Mouse (Mus musculus): Measurements from ENCODE around the gene Jpt2. TPM values are rescaled to one million over a fixed set of nuclear protein-coding genes. Genes with fewer than 3 reads are reported as not detected.

Gene Jpt2
- polyA plus RNA-seq, 1 experiment from 2014 or later = 150 TPM

Other genes starting within 250 kb of the Jpt2 start
- gene Rnf151, start 242.6 kb downstream of the Jpt2 start, polyA plus RNA-seq (2014; fragmentation: Nextera tagmentation; extraction: Ambion mirVana) = not detected in 2 replicates
- 1,483 and 1,587 TPM in 2 replicates for gene Rps2, start 242.6 kb downstream of the Jpt2 start, polyA plus RNA-seq (2014; fragmentation: Nextera tagmentation; extraction: Ambion mirVana)
- 226 and 259 TPM in 2 replicates for gene Ndufb10, start 236.2 kb downstream of the Jpt2 start, polyA plus RNA-seq (2014; fragmentation: Nextera tagmentation; extraction: Ambion mirVana)
- 0.26 TPM in 1 of 2 replicates, not detected in the other for gene Rpl3l, start 232.9 kb downstream of the Jpt2 start, polyA plus RNA-seq (2014; fragmentation: Nextera tagmentation; extraction: Ambion mirVana)
- 40.3 and 41.3 TPM in 2 replicates for gene Msrb1, start 224.0 kb downstream of the Jpt2 start, polyA plus RNA-seq (2014; fragmentation: Nextera tagmentation; extraction: Ambion mirVana)
- 1.1 and 1.5 TPM in 2 replicates for gene Hs3st6, start 207.7 kb downstream of the Jpt2 start, polyA plus RNA-seq (2014; fragmentation: Nextera tagmentation; extraction: Ambion mirVana)
- gene Meiob, start 156.4 kb downstream of the Jpt2 start, polyA plus RNA-seq (2014; fragmentation: Nextera tagmentation; extraction: Ambion mirVana) = not detected in 2 replicates
- gene Hagh, start 120.5 kb downstream of the Jpt2 start, polyA plus RNA-seq (2014; fragmentation: Nextera tagmentation; extraction: Ambion mirVana) = 31.7 and 35.2 TPM in 2 replicates
- 21.6 and 26.0 TPM in 2 replicates for gene Fahd1, start 110.3 kb downstream of the Jpt2 start, polyA plus RNA-seq (2014; fragmentation: Nextera tagmentation; extraction: Ambion mirVana)
- gene Igfals, start 94.7 kb downstream of the Jpt2 start, polyA plus RNA-seq (2014; fragmentation: Nextera tagmentation; extraction: Ambion mirVana) = 1.1 and 1.5 TPM in 2 replicates
- gene Nubp2, start 74.3 kb downstream of the Jpt2 start, polyA plus RNA-seq (2014; fragmentation: Nextera tagmentation; extraction: Ambion mirVana) = 48.1 and 49.0 TPM in 2 replicates
- gene Spsb3, start 74.0 kb downstream of the Jpt2 start, polyA plus RNA-seq (2014; fragmentation: Nextera tagmentation; extraction: Ambion mirVana) = 32.9 and 36.4 TPM in 2 replicates
- 18.9 and 27.8 TPM in 2 replicates for gene Eme2, start 65.6 kb downstream of the Jpt2 start, polyA plus RNA-seq (2014; fragmentation: Nextera tagmentation; extraction: Ambion mirVana)
- 84.7 and 85.6 TPM in 2 replicates for gene Mrps34, start 65.6 kb downstream of the Jpt2 start, polyA plus RNA-seq (2014; fragmentation: Nextera tagmentation; extraction: Ambion mirVana)
- gene Nme3, start 64.2 kb downstream of the Jpt2 start, polyA plus RNA-seq (2014; fragmentation: Nextera tagmentation; extraction: Ambion mirVana) = 72.7 and 76.7 TPM in 2 replicates
- gene Mapk8ip3, start 23.7 kb downstream of the Jpt2 start, polyA plus RNA-seq (2014; fragmentation: Nextera tagmentation; extraction: Ambion mirVana) = 40.9 and 42.9 TPM in 2 replicates
- gene Cramp1l, start 55.1 kb upstream of the Jpt2 start, polyA plus RNA-seq (2014; fragmentation: Nextera tagmentation; extraction: Ambion mirVana) = 9.7 and 11.7 TPM in 2 replicates
- 17.1 and 18.7 TPM in 2 replicates for gene Ift140, start 55.4 kb upstream of the Jpt2 start, polyA plus RNA-seq (2014; fragmentation: Nextera tagmentation; extraction: Ambion mirVana)
- gene Tmem204, start 122.9 kb upstream of the Jpt2 start, polyA plus RNA-seq (2014; fragmentation: Nextera tagmentation; extraction: Ambion mirVana) = 21.6 TPM in 2 replicates
- gene Telo2, start 155.3 kb upstream of the Jpt2 start, polyA plus RNA-seq (2014; fragmentation: Nextera tagmentation; extraction: Ambion mirVana) = 38.2 and 40.5 TPM in 2 replicates
- 0.16 and 0.28 TPM in 2 replicates for gene Ptx4, start 160.1 kb upstream of the Jpt2 start, polyA plus RNA-seq (2014; fragmentation: Nextera tagmentation; extraction: Ambion mirVana)
- gene Clcn7, start 172.7 kb upstream of the Jpt2 start, polyA plus RNA-seq (2014; fragmentation: Nextera tagmentation; extraction: Ambion mirVana) = 19.7 and 20.4 TPM in 2 replicates
- gene Ccdc154, start 201.8 kb upstream of the Jpt2 start, polyA plus RNA-seq (2014; fragmentation: Nextera tagmentation; extraction: Ambion mirVana) = 0.41 and 0.43 TPM in 2 replicates
- gene Gm38655, start 214.8 kb upstream of the Jpt2 start, polyA plus RNA-seq (2014; fragmentation: Nextera tagmentation; extraction: Ambion mirVana) = 3.3 and 4.2 TPM in 2 replicates
- gene BC003965, start 223.9 kb upstream of the Jpt2 start, polyA plus RNA-seq (2014; fragmentation: Nextera tagmentation; extraction: Ambion mirVana) = 31.5 and 32.4 TPM in 2 replicates
- 5.7 and 6.8 TPM in 2 replicates for gene Unkl, start 227.7 kb upstream of the Jpt2 start, polyA plus RNA-seq (2014; fragmentation: Nextera tagmentation; extraction: Ambion mirVana)

Data from stomach, embryonic 14.5 days (tissue).